Mouse (Mus musculus): ENCODE data around the gene Hnrnpl. TPM values are rescaled to one million over a fixed set of nuclear protein-coding genes. Genes with fewer than 3 reads are reported as not detected.

The Hnrnpl gene
- total RNA-seq, 2 experiments from 2014 or later: 380 to 402 TPM

- DNase-seq (ENCODE audit: extremely low spot score in 1 of 2, low spot score in 1 of 2): no peak
Observed at GRCm38 (mm10) chr7:28789235-28789634, 19.1 kb upstream of the Hnrnpl start.

GRCm38 (mm10) chr7:28790066-28790806, 18.1 kb upstream of the Hnrnpl start:
- no peak for DNase-seq (ENCODE audit: extremely low spot score in 1 of 2, low spot score in 1 of 2)

DNA sequence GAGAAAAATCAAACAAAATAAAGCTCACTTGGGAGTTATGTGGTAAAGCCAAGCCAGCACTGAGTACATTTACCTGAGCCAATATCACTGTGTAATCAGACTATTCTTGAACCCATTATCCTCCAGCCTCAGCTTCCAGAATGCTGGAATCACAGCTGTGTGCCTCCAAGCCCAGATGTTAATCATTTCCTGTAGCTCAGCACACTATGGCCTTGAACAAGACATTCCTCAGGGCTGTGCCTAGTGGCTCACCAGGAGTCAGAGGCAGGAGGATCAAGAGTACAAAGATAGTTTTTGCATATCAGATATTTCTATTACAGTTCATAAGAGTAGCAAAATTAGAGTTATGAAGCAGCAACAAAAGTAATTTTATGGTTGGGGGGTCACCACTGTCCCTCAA, 16.6 kb upstream of the Hnrnpl start:
- no peak for DNase-seq (ENCODE audit: extremely low spot score in 1 of 2, low spot score in 1 of 2)

DNA sequence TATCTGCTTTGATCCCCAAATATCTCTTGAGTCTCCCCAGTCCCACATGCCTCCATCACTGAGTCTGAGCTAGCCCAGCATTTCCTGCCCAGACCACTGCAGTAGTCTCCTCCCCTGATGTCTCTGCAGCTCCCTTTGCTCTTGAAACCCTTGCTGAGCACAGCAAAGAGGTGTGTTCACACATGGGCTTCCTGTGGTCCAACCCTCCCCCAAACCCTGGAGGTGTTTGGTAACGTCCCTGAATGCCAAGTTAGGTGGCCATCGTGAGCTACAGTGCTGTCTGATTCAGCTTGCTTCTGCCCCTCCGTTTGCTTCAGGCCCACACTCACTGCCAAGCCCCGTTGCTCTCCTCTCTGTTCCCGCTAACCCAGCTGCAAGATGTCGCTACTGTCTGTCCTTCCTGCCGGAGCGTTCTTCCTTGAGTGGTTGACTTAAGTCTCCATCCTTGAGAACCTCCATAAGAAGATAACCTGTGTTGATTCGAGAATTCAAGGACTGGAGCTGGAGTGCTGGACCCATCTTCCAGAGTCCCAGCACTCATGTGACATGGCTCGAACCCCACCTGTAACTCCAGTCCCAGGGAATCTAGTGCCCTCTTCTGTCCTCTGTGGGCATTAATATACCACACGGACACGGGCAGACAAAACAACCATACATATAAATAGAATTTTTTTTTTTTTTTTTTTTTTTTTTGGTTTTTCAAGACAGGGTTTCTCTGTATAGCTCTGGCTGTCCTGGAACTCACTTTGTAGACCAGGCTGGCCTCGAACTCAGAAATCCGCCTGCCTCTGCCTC, 15.8 kb upstream of the Hnrnpl start:
- no peak for DNase-seq (ENCODE audit: extremely low spot score in 1 of 2, low spot score in 1 of 2)

- DNase-seq (ENCODE audit: extremely low spot score in 1 of 2, low spot score in 1 of 2): no peak
Observed at GRCm38 (mm10) chr7:28793834-28794233, 14.5 kb upstream of the Hnrnpl start.

- no peak for DNase-seq (ENCODE audit: extremely low spot score in 1 of 2, low spot score in 1 of 2)
Observed at GRCm38 (mm10) chr7:28794496-28794895, 13.8 kb upstream of the Hnrnpl start.

- DNase-seq (ENCODE audit: extremely low spot score in 1 of 2, low spot score in 1 of 2): no peak
Observed at GRCm38 (mm10) chr7:28795832-28796231, 12.5 kb upstream of the Hnrnpl start.

DNA sequence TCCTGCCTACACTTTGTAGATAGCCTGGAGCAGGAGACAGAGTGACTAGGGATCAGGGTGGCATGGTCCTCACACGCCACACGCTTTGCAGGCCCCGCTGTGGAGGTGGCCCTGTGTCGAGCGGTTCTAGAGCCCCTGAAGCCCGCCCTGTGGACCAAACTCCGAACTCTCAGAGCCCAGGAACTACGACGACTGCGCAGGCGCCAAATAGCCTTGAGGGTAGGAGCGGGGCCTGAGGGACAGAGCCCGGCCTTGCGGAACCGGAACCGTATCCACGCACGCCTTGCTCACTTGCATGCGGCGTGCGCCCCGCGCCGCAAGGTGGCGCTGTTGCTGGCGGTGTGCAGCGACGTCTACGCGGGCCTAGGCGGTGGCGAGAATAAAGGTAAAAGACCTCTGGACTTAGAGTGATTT, 11.8 kb upstream of the Hnrnpl start:
- peak; percentile 78 to 79 for DNase-seq (ENCODE audit: extremely low spot score in 1 of 2, low spot score in 1 of 2)

DNA sequence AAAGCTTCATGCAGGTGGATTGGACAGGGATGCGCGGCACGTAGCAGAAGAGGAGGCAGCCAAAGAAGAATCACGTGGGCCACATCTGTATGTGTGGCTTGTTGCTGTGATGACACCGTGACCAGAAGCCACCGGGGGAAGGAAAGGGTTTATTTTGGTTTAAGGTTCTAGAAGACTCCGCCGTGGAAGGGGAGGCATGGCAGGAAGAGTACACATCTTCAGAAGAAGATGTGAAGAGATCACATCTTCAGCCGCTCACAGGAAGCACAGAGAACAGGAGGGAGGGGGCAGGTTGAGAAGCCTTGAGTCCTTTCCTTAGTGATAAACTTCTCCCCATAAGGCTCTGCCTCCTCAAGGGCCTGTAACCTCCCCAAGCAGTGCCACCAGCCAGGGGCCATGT, 8.3 kb upstream of the Hnrnpl start:
- no peak for DNase-seq (ENCODE audit: extremely low spot score in 1 of 2, low spot score in 1 of 2)

DNA sequence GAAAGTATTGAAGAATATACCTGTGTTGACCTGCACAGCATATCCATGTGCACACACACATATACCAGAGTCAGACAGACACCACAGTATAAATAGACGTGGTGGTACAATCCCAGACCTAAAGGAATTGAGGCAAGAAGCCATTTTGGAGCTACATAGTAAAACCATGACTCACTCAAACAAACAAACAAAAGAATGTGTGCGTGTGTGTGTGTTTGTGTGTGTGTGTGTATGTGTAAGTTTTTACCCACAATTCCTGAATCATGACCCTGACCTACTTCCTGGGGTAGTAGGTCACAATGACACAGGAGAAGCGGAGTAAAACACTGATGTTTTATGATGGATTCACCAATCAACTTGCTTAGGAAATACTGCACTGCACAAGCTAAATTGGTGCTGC, 6.9 kb upstream of the Hnrnpl start:
- no peak for DNase-seq (ENCODE audit: extremely low spot score in 1 of 2, low spot score in 1 of 2)

DNA sequence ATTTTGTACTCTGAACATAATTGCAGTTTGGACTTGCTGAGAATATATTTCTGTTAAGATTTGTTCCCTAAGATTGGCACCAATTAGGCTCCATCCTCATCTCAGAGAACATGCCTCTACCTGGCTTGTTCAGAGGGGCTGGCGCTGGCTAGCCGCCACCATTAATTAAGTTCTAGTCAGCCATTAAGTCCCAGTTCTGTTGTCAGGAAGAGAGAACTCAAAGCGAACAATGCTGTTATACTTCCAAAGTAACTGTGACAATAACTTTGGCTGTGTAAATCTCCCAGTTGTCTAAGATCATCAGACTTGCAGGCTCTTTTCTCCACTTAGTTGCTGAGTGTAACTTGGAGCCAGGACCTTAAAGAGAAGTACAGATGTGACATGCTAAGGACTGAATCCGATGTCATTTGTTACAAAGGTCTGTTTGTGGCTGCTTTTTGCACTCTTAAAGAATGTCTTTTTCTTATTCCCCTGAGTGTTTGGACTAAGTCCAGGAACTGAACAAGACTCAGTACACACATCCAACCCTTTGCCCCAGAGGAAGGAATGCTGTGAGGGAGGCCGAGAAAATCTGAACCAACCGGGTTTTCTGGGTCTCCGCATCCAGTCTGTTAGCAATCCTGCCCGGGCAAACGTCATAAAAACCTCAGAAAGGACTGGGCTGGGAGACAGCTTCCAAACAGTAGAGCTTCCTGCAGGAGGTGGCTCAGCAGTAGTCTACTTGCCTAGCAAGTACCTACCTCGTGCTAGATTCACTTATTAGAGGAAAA, 6.3 kb upstream of the Hnrnpl start:
- no peak for DNase-seq (ENCODE audit: extremely low spot score in 1 of 2, low spot score in 1 of 2)

GRCm38 (mm10) chr7:28802846-28803588, 5.3 kb upstream of the Hnrnpl start:
- no peak for DNase-seq (ENCODE audit: extremely low spot score in 1 of 2, low spot score in 1 of 2)

- no peak for DNase-seq (ENCODE audit: extremely low spot score in 1 of 2, low spot score in 1 of 2)
Observed at GRCm38 (mm10) chr7:28803756-28804155, 4.6 kb upstream of the Hnrnpl start.

GRCm38 (mm10) chr7:28806869-28807268, 1.5 kb upstream of the Hnrnpl start:
- no peak for DNase-seq (ENCODE audit: extremely low spot score in 1 of 2, low spot score in 1 of 2)

- no peak for DNase-seq (ENCODE audit: extremely low spot score in 1 of 2, low spot score in 1 of 2)
Observed at GRCm38 (mm10) chr7:28807641-28808220, 610 bp upstream of the Hnrnpl start.

DNA sequence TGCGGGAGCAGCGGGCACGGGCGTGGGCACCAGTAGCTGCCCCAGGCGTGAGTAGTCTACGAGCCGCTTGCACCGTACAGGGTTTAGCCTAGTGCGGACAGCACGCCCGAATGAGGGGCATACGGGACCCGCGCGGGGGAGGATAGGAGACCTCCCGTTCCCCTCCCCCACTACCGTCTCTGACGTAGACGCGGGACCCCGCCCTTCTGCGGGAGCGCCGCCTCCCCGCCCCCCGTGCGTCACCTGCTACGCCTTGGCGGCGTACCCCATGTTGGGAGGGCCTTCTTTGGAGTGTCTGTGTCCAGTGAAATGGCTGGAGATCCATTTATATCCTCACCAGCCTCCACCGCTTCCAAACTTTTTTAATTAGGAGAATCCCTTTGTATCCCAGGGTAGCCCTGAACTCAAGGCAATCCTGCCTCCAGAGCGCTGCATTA, 634 bp downstream of the Hnrnpl start:
- peak; percentile 95 to 96 for DNase-seq (ENCODE audit: extremely low spot score in 1 of 2, low spot score in 1 of 2)

GRCm38 (mm10) chr7:28809401-28810089, 1.2 kb downstream of the Hnrnpl start:
- peak; percentile 47 to 61 for DNase-seq (ENCODE audit: extremely low spot score in 1 of 2, low spot score in 1 of 2)

DNA sequence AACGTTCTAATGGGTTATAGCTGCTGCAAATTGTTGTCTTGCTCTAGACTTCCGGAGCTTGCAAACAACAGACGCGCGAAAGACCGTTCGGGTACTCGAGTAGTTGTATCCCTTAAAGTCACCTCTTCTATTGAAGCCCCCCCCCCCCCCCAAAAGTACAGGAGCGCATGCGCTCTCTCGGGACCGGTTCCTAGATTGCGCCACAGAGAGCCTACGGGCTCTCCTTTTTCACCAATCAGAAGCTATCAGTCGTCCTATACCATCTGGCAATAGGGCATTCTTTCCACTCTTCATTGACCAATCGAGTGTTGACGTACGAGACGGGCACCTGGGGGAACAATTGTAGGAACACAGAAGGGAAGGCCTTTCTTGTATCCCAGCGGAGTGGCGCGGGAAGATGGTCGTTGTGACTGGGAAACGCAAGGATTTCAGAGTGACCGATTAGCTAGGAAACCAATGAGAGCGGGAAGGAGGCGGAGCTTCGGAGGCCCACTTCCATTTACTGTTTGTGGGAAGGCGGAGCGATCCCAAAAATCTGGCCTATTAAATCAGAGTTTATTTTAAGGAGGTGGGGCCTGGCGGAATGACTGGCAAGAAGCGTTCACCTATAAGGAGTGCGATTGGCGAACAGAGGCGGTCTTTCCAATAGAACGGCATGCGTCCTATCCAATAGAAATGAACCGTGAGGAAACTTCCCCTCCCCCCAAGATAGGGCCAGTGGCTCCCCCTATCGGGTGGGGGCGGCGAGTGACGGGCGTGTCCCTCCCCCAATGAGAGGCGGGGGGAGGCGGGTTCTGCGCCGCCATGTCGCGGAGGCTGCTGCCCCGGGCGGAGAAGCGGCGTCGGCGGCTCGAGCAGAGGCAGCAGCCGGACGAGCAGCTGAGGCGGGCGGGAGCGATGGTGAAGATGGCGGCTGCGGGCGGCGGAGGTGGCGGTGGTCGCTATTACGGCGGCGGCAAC, 2.0 kb downstream of the Hnrnpl start:
- peak; percentile 96 to 98 for DNase-seq (ENCODE audit: extremely low spot score in 1 of 2, low spot score in 1 of 2)
